In genomic region chr16:62940388-62941003, GRCm38 (mm10) we compare ENCODE assay signal across 8 mouse cellular contexts.
DNase-seq lines count a peak whose midpoint lies in the region; ATAC-seq lines count a peak whose summit lies in the region.

No protein-coding gene starts in this region.

- H3K9me3 ChIP-seq in heart, embryonic 10.5 days = no peaks in the 10 kb centered on the region
- no peaks in the 10 kb centered on the region for H3K9me3 ChIP-seq in kidney, embryonic 14.5 days (ENCODE audit: control insufficient read depth, low read length)
- no peaks in the 10 kb centered on the region for H3K9me3 ChIP-seq in limb, embryonic 15.5 days
- no peaks in the 10 kb centered on the region for H3K9me3 ChIP-seq in midbrain, embryonic 16.5 days (replicated peaks; ENCODE audit: control insufficient read depth, low read length, poor library complexity, severe bottlenecking)

- peak; percentile 18 for DNase-seq in 3134 (ENCODE audit: extremely low read depth, insufficient read length, low spot score)
- DNase-seq in adrenal gland, adult 8-10 months = peak; percentile 24
- DNase-seq in embryo, embryonic 9.5 days (ENCODE audit: extremely low spot score) = peak; percentile 73
- peak; percentile 78 for DNase-seq in heart, embryonic 10.5 days (ENCODE audit: low spot score)
- DNase-seq in spleen, postnatal 4 days (ENCODE audit: low spot score in 2 of 2) = peak; percentile 28 to 81

- H3K27me3 ChIP-seq in heart, embryonic 10.5 days (ENCODE audit: insufficient read depth, poor library complexity, severe bottlenecking) = no peaks in the 10 kb centered on the region
- H3K27me3 ChIP-seq in kidney, embryonic 14.5 days (ENCODE audit: control insufficient read depth, insufficient read depth, low read length) = no peaks in the 10 kb centered on the region
- peaks cover 11% of the 10 kb centered on the region; the same call in 1 of the 2 replicates for H3K27me3 ChIP-seq in limb, embryonic 15.5 days
- no peaks in the 10 kb centered on the region for H3K27me3 ChIP-seq in midbrain, embryonic 16.5 days (ENCODE audit: control insufficient read depth, insufficient read depth, low read depth, low read length)

- H3K4me1 ChIP-seq in heart, embryonic 10.5 days = no peaks in the 10 kb centered on the region
- no peaks in the 10 kb centered on the region; the same call in 1 of the 2 replicates for H3K4me1 ChIP-seq in kidney, embryonic 14.5 days (ENCODE audit: control insufficient read depth, insufficient read depth, low read length)
- H3K4me1 ChIP-seq in limb, embryonic 15.5 days = peaks cover 9% of the 10 kb centered on the region; the same call in 1 of the 2 replicates
- H3K4me1 ChIP-seq in midbrain, embryonic 16.5 days (ENCODE audit: control insufficient read depth, insufficient read depth, low read length) = no peaks in the 10 kb centered on the region

- no peak overlapping the region for H3K27ac ChIP-seq in heart, embryonic 10.5 days
- H3K27ac ChIP-seq in kidney, embryonic 14.5 days (ENCODE audit: low read depth, low read length) = no peak overlapping the region
- no peak overlapping the region for H3K27ac ChIP-seq in limb, embryonic 15.5 days
- H3K27ac ChIP-seq in midbrain, embryonic 16.5 days (ENCODE audit: low read length) = no peak overlapping the region

- H3K36me3 ChIP-seq in heart, embryonic 10.5 days = no peaks in the 10 kb centered on the region
- no peaks in the 10 kb centered on the region for H3K36me3 ChIP-seq in kidney, embryonic 14.5 days (ENCODE audit: control insufficient read depth, insufficient read depth, low read length)
- no peaks in the 10 kb centered on the region for H3K36me3 ChIP-seq in limb, embryonic 15.5 days
- no peaks in the 10 kb centered on the region for H3K36me3 ChIP-seq in midbrain, embryonic 16.5 days (ENCODE audit: control insufficient read depth, insufficient read depth, low read length)

- peak overlapping the region; percentile 38; the same call in 1 of the 2 replicates for H3K4me3 ChIP-seq in heart, embryonic 10.5 days
- H3K4me3 ChIP-seq in kidney, embryonic 14.5 days (ENCODE audit: low read length) = no peak overlapping the region
- H3K4me3 ChIP-seq in limb, embryonic 15.5 days = no peak overlapping the region
- no peak overlapping the region for H3K4me3 ChIP-seq in midbrain, embryonic 16.5 days (ENCODE audit: low read depth, low read length)

- H3K9ac ChIP-seq in kidney, embryonic 14.5 days (ENCODE audit: low read depth, low read length) = no peak overlapping the region; the same call in 1 of the 2 replicates
- no peak overlapping the region for H3K9ac ChIP-seq in limb, embryonic 15.5 days
- no peak overlapping the region for H3K9ac ChIP-seq in midbrain, embryonic 16.5 days (ENCODE audit: low read depth, low read length)

- peak; percentile 81 for ATAC-seq in kidney, embryonic 14.5 days (ENCODE audit: low FRiP score, low TSS enrichment)
- ATAC-seq in limb, embryonic 15.5 days (ENCODE audit: insufficient number of reproducible peaks, low FRiP score, low TSS enrichment, low read depth) = no peak
- ATAC-seq in midbrain, embryonic 16.5 days = peak; percentile 88

- peak overlapping the region; percentile 35; the same call in 1 of the 2 replicates for H3K4me2 ChIP-seq in kidney, embryonic 14.5 days (replicated peaks; ENCODE audit: low read depth, low read length)
- peak overlapping the region; percentile 40; the same call in 1 of the 2 replicates for H3K4me2 ChIP-seq in limb, embryonic 15.5 days
- peak overlapping the region; percentile 42 for H3K4me2 ChIP-seq in midbrain, embryonic 16.5 days (ENCODE audit: low read length)

- 24% methylated on average over 16 of the region's 16 CpGs for WGBS in heart, embryonic 10.5 days
- 22% methylated on average over 16 of the region's 16 CpGs for WGBS in kidney, embryonic 14.5 days
- 19% methylated on average over 16 of the region's 16 CpGs for WGBS in limb, embryonic 15.5 days
- 14% methylated on average over 16 of the region's 16 CpGs for WGBS in midbrain, embryonic 16.5 days

Comparison
In these comparisons a context has a peak if more than half of its experiments do, and no peak if none do; other contexts are left out.
1. DNase-seq: peak in every context shown above with its lines; median percentile 78 in heart, embryonic 10.5 days; 73 in embryo, embryonic 9.5 days; 54 in spleen, postnatal 4 days; 24 in adrenal gland, adult 8-10 months; 18 in 3134.